Mouse (Mus musculus): Measurements from ENCODE around the gene Gramd1a.

- TF ChIP-seq CTCF (IDR thresholded peaks at IDR 0.05; ENCODE audit: control insufficient read depth, insufficient read depth, low read length) (no peak), POLR2A (IDR thresholded peaks at IDR 0.05; ENCODE audit: borderline replicate concordance, control insufficient read depth, low read depth, low read length) (no peak)
Measured at GRCm38 (mm10) chr7:31088206-31088605, 67.5 kb downstream of the Gramd1a start.

All from bone marrow, adult 2 months (tissue).